Mouse (Mus musculus): Measurements from ENCODE around the gene Gm49337. TPM values are rescaled to one million over a fixed set of nuclear protein-coding genes. Genes with fewer than 3 reads are reported as not detected.
A peak's percentile ranks its signal among the peaks of the same experiment; 100 is the strongest.

Gm49337 gene
- not detected in 2 replicates for polyA plus RNA-seq (2015; fragmentation: Nextera tagmentation; extraction: Ambion mirVana)

DNA sequence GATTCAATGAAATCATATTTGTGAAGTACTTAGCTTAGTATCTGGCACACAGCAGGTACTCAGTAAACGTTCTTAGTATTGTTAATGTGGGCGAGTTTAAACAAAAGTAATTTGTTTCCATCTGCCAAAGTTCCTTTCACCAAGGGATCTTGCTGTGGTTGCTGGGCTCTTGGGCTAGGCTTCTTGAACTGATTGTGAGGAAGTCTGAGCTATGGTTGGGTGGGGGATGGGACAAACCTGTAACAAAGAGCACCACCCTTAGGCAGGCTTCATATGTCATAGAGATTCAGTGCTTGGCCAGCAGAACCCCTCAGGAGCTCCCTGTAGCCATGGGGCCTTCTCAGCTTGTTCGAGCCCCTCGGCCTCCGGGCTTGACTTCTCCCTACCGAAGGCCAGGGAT lies at the start of gene Gm49337, which contains the start of gene 1700042G07Rik:
TSS of gene Gm49337 (plus strand) at position 313 of the 400 bp plus-strand sequence.
TSS of gene 1700042G07Rik (plus strand) at position 301 of the 400 bp plus-strand sequence.
- Histone ChIP-seq H3K4me1 (peaks cover 29% of the 10 kb centered on the region), H3K9ac (no peak within 1 kb of the TSS), H3K27me3 (no peaks in the 10 kb centered on the region), H3K4me3 (no peak within 1 kb of the TSS), H3K9me3 (replicated peaks) (no peaks in the 10 kb centered on the region), H3K36me3 (ENCODE audit: poor library complexity, severe bottlenecking) (no peaks in the 10 kb centered on the region), H3K27ac (no peak within 1 kb of the TSS), H3K4me2 (no peak within 1 kb of the TSS)
- ATAC-seq = no peak
- 84% methylated on average over 6 of the region's 6 CpGs for WGBS

DNA sequence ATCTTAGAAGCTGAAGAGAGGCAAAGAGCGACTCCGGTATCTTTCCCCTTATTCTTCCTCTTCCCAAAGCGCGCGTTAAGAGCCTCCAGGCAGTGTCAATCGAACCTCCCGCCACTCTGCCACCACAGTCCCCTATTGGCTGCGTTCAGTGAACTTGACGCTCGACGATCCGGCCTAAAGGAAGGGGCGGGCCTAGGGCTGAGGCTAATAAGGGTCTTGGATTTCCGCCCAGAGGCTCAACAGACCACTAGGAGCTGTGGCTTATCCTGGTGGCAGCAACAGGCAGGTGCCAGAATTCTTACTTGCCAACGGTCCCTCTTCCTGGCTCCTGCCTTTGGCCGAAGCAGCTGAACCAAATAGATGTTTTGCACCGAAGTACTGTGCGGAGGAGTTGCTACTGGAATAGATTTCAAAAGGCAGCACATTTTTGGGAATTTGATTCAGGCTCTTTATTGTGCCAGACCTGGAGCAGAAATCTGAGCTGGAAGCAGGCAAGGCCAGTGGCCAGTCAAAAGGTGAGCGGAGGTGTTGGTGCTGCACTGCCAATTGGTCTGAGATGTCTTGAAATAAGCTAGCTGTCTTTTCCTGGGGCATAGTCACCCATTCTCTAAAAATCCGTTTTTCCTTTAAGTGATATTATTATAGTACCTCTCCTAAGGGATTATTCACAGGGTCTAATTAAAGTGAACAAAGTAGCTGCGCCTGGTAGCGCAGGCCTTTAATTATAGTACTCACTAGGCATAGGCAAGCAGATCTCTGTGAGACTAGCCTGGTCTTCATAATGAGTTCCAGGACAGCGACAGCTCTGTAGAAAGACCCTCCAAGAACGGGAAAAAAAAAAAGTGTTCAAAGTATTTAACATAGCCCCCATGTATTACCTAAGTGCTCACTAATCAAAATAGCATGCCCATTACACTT lies 49.3 kb upstream of the Gm49337 start, which contains the start of the genes Rad54l and Pomgnt1:
TSS of gene Rad54l (minus strand) at position 89 of the 918 bp plus-strand sequence.
TSS of gene Pomgnt1 (plus strand) at position 239 of the 918 bp plus-strand sequence.
- under 1% methylated on average over 23 of the region's 24 CpGs for WGBS
- no peaks in the 10 kb centered on the region for H3K9me3 ChIP-seq (replicated peaks)
- H3K9ac ChIP-seq = peak within 1 kb of the TSS; percentile 75
- peaks cover 15% of the 10 kb centered on the region; the same call in 1 of the 2 replicates for H3K36me3 ChIP-seq (ENCODE audit: poor library complexity, severe bottlenecking)
- peak within 1 kb of the TSS; percentile 79 for H3K27ac ChIP-seq
- no peaks in the 10 kb centered on the region for H3K27me3 ChIP-seq
- peaks cover 27% of the 10 kb centered on the region for H3K4me1 ChIP-seq
- peak; percentile 98 for ATAC-seq
- peak within 1 kb of the TSS; percentile 62 for H3K4me2 ChIP-seq
- H3K4me3 ChIP-seq = peak within 1 kb of the TSS; percentile 58

DNA sequence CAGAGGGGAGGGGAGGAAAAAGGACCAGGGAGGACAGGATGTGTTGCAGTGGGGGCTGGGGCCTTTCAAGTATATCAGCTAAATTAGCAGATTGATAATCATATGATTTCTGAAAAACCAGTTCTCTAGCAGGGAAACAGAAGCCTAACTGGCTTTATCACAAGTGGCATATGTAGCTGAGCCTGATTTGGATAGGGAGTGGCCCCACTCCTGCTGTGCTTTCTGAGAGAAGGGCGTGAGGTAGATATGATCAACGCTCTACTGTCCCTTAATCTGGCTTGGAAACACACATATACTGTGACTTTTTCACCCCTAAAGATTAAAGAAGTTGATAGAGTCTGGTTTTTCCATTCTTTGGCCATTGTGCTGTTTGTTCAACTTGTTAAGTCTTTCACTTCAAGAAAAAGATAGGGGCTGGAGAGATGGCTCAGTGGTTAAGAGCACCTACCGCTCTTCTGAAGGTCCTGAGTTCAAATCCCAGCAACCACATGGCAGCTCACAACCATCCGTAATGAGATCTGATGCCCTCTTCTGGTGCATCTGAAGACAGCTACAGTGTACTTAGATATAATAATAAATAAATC lies 47.3 kb upstream of the Gm49337 start:
- WGBS = 93% methylated on average over 4 of the region's 4 CpGs
- no peak overlapping the region for H3K4me2 ChIP-seq
- no peak for ATAC-seq

GRCm38 (mm10) chr4:116127956-116128355 lies 45.2 kb upstream of the Gm49337 start:
- no peak for ATAC-seq
- Histone ChIP-seq H3K4me3 (no peak overlapping the region), H3K4me2 (no peak overlapping the region), H3K4me1 (peaks cover 16% of the 10 kb centered on the region), H3K27me3 (no peaks in the 10 kb centered on the region), H3K9ac (no peak overlapping the region), H3K27ac (no peak overlapping the region), H3K36me3 (ENCODE audit: poor library complexity, severe bottlenecking) (no peaks in the 10 kb centered on the region), H3K9me3 (replicated peaks) (no peaks in the 10 kb centered on the region)
- WGBS = 68% methylated on average over 6 of the region's 6 CpGs

More for the DNA sequence above, 47.3 kb upstream of the Gm49337 start:
- H3K4me3 ChIP-seq = no peak overlapping the region
- no peak overlapping the region for H3K9ac ChIP-seq
- no peaks in the 10 kb centered on the region; the same call in 1 of the 2 replicates for H3K36me3 ChIP-seq (ENCODE audit: poor library complexity, severe bottlenecking)
- H3K27me3 ChIP-seq = no peaks in the 10 kb centered on the region
- H3K27ac ChIP-seq = no peak overlapping the region
- peaks cover 27% of the 10 kb centered on the region for H3K4me1 ChIP-seq
- H3K9me3 ChIP-seq (replicated peaks) = no peaks in the 10 kb centered on the region

DNA sequence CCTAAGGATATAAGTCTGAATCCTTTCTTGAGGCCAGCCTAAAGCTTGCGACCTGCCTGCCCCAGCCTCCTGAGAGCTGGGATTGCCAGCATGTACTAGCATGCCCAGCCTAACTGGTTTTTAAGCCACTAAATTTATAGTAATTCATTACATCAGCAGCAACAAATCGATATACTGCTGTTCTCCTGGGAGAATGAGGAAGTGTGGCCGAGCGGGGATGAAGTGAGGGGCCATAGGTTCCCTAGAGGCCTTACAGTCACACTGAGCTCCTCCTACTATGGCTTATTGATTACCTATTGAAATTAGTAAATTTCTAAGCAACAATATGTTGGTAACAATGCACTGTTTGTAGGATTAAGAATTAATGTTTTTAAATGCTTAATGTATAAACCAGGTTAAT lies 40.1 kb upstream of the Gm49337 start:
- Histone ChIP-seq H3K9ac (no peak overlapping the region), H3K9me3 (replicated peaks) (no peaks in the 10 kb centered on the region), H3K27ac (no peak overlapping the region), H3K27me3 (no peaks in the 10 kb centered on the region), H3K36me3 (ENCODE audit: poor library complexity, severe bottlenecking) (no peaks in the 10 kb centered on the region), H3K4me1 (no peaks in the 10 kb centered on the region), H3K4me3 (no peak overlapping the region), H3K4me2 (no peak overlapping the region)
- 91% methylated on average over 4 of the region's 4 CpGs for WGBS
- ATAC-seq = no peak

DNA sequence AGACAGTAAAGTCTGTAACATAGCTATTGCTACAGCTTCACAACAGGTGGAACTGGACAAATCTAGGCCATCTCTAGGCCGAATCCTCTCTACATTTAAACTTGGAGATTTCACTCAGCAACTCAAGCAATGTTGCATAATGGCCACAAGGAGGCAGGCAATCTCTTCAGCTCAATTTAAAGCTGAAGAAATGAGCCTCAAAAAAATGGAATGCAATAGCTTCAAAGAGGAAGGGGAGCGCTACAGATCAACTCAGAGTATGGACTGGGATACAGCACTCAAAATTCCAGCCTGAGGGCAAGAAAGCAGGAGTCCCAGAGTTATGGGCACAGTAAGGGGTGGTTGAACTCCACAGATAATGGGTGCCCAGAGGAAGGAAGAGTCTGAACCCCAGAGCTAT lies 38.2 kb upstream of the Gm49337 start:
- 0 out of 2 replicates have a peak, but pooled peaks have one; percentile 38 for ATAC-seq
- WGBS = 35% methylated on average over 2 of the region's 2 CpGs
- H3K27me3 ChIP-seq = no peaks in the 10 kb centered on the region
- no peaks in the 10 kb centered on the region for H3K9me3 ChIP-seq (replicated peaks)
- H3K4me1 ChIP-seq = no peaks in the 10 kb centered on the region
- H3K9ac ChIP-seq = no peak overlapping the region
- no peak overlapping the region for H3K4me2 ChIP-seq
- no peak overlapping the region for H3K4me3 ChIP-seq
- no peak overlapping the region for H3K27ac ChIP-seq
- no peaks in the 10 kb centered on the region for H3K36me3 ChIP-seq (ENCODE audit: poor library complexity, severe bottlenecking)

GRCm38 (mm10) chr4:116137421-116137996 lies 35.7 kb upstream of the Gm49337 start:
- WGBS = 57% methylated on average over 13 of the region's 13 CpGs

DNA sequence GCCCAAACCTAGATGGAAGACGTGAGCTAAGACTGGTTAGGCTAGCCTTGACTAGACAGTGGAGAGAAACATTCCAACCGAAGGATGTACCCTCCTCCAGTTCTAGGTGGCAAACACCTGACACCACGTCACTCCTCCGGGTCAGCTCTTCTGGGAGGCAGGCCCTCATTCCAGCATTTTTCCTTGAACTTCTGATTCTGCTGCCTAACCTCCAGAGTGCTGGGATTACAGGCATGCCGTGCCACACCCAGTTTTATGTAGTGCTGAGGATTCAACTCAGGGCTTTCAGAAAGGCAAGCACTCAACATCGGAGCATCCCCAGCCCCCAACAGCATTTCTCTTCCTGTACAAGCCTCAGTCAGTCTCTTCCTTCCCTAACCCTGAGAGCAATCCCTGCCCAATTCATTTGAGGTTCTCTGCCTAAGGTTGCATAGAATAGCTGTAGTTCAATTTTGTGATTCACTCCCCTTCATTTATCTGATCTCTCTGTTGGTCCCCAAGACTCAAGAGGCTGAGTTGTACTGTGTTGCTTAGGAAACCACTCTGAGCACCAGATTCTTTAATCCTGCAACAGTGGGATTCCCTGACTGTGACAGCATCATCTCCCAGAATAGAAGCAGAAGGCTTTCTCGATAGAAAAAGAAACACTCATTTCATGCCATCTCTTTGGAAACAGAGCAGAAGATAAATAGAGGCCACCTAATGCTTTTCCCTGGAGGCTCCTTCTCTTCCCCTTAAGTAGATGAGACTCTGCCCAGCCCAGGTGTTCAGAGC lies 32.2 kb upstream of the Gm49337 start:
- no peaks in the 10 kb centered on the region for H3K36me3 ChIP-seq (ENCODE audit: poor library complexity, severe bottlenecking)
- WGBS = 86% methylated on average over 7 of the region's 7 CpGs
- no peak overlapping the region for H3K9ac ChIP-seq
- peaks cover 9% of the 10 kb centered on the region for H3K27me3 ChIP-seq
- peaks cover 18% of the 10 kb centered on the region for H3K4me1 ChIP-seq
- H3K9me3 ChIP-seq (replicated peaks) = no peaks in the 10 kb centered on the region
- H3K4me2 ChIP-seq = no peak overlapping the region
- no peak overlapping the region for H3K27ac ChIP-seq
- no peak for ATAC-seq
- H3K4me3 ChIP-seq = no peak overlapping the region

More at GRCm38 (mm10) chr4:116137421-116137996, 35.7 kb upstream of the Gm49337 start:
- Histone ChIP-seq H3K27ac (no peak overlapping the region), H3K4me1 (no peaks in the 10 kb centered on the region), H3K4me3 (no peak overlapping the region), H3K27me3 (no peaks in the 10 kb centered on the region), H3K9me3 (replicated peaks) (no peaks in the 10 kb centered on the region), H3K4me2 (no peak overlapping the region), H3K9ac (no peak overlapping the region), H3K36me3 (ENCODE audit: poor library complexity, severe bottlenecking) (no peaks in the 10 kb centered on the region)
- no peak for ATAC-seq

- WGBS = 79% methylated on average over 1 of the region's 1 CpGs
- H3K27ac ChIP-seq = no peak overlapping the region
- no peaks in the 10 kb centered on the region for H3K36me3 ChIP-seq (ENCODE audit: poor library complexity, severe bottlenecking)
- H3K4me1 ChIP-seq = peaks cover 18% of the 10 kb centered on the region
- no peak for ATAC-seq
- peaks cover 9% of the 10 kb centered on the region for H3K27me3 ChIP-seq
- no peaks in the 10 kb centered on the region for H3K9me3 ChIP-seq (replicated peaks)
- no peak overlapping the region for H3K4me3 ChIP-seq
- no peak overlapping the region for H3K4me2 ChIP-seq
- no peak overlapping the region for H3K9ac ChIP-seq
Measured at GRCm38 (mm10) chr4:116141736-116142135, 31.4 kb upstream of the Gm49337 start.

GRCm38 (mm10) chr4:116142269-116142668 lies 30.9 kb upstream of the Gm49337 start:
- Histone ChIP-seq H3K4me3 (no peak overlapping the region), H3K4me1 (peaks cover 18% of the 10 kb centered on the region), H3K9ac (no peak overlapping the region), H3K27ac (no peak overlapping the region), H3K27me3 (peaks cover 9% of the 10 kb centered on the region), H3K4me2 (no peak overlapping the region), H3K9me3 (replicated peaks) (no peaks in the 10 kb centered on the region), H3K36me3 (ENCODE audit: poor library complexity, severe bottlenecking) (no peaks in the 10 kb centered on the region)
- 81% methylated on average over 7 of the region's 7 CpGs for WGBS
- ATAC-seq = no peak

DNA sequence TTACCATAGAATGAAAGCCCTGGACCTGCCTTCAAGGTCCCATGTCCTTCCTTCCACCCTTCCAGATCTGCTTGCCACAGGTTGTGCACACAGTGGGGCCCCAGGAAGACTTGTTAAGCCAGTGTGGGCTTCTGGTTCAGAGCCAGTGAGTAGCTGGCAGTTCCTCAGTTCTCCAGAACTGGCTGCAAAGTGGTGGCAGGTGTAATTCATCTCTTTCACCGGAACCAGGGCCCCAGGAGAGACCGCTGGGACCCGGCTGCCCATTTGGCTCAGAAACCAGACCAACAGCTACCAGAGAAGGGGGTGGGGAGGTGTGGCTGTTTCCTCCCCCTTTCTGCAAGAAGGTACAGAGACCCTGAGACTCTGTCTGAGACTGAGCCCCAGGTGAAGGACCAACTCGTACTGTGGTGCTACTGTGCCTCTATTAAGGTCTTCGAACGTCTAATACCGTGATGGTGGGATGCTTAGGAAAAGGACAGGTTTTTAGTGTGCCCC lies 29.8 kb upstream of the Gm49337 start:
- Histone ChIP-seq H3K27me3 (peaks cover 9% of the 10 kb centered on the region), H3K4me3 (peak overlapping the region; percentile 64), H3K9ac (no peak overlapping the region), H3K27ac (no peak overlapping the region), H3K4me2 (peak overlapping the region; percentile 95), H3K36me3 (ENCODE audit: poor library complexity, severe bottlenecking) (no peaks in the 10 kb centered on the region), H3K4me1 (peaks cover 18% of the 10 kb centered on the region), H3K9me3 (replicated peaks) (no peaks in the 10 kb centered on the region)
- ATAC-seq = no peak
- WGBS = 17% methylated on average over 7 of the region's 7 CpGs

All from forebrain, embryonic 13.5 days (tissue).